Mouse (Mus musculus) v-Abl transformed pro-B cells (cell line): ENCODE data around the gene Ltb4r1.

Experiments used
- in situ Hi-C, 2 experiments: fragments of 400-800 bp; cut with MboI; formaldehyde crosslinking; loops; one replicate each; pipeline ENCODE4 v1.15.1; 2025; ENCODE audit not compliant: unreplicated experiment in 2 of 2

Ltb4r1 gene

DNA sequence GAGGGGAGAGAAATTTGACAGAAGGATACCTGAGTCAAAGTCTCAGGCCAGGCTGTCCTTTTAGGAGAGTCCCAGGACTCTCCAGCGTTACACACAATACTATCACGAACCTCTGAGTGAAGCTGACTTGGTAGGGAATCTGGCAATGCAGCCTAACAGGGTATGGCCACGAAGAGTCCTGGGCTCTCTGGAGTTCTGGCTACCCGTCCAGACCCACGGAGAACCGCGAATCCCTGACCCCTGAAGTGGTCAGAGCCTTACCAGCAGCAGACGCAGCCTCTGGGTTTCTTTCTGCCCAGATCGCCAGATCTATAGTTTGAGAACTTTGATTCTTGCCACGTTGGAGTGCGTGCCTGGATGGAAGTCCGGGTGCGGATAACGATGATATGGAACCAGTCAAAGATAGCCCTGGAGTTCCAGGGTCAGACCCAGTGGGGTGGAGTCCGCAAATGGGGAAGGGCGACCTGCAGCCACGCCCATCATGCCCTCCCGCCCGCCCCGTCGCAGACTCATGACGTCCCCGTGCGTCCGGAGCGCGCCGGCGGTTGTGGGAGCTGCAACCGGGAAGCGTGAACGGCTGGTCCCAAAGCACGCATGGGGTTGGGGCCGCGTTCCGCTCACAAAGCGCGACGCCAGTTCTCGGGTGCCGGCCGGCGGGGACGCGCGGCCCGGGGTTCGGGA is 20.4 kb upstream of the Ltb4r1 start, which contains the start of the genes Dhrs1 and Nop9:
Dhrs1 (minus strand) TSS at position 511 of the 681 bp plus-strand sequence.
Nop9 (plus strand) TSS at position 514 of the 681 bp plus-strand sequence.
- in situ Hi-C loops, result no loop called here

GRCm38 (mm10) chr14:55745861-55746237 is 19.9 kb upstream of the Ltb4r1 start:
- in situ Hi-C loops, result no loop called here

- in situ Hi-C loops, result no loop called here
Observed at GRCm38 (mm10) chr14:55747051-55747847, 18.5 kb upstream of the Ltb4r1 start.

GRCm38 (mm10) chr14:55757566-55757965 is 8.2 kb upstream of the Ltb4r1 start:
- in situ Hi-C loops, result loop anchor here (10.0 to 25.0 kb wide), 3 partner anchors 263 to 653 kb away; partner anchors contain the start of genes Ap1g2 (in 2 of the 2), Carmil3 (in 1 of the 2) and Jph4 (in 1 of the 2)

DNA sequence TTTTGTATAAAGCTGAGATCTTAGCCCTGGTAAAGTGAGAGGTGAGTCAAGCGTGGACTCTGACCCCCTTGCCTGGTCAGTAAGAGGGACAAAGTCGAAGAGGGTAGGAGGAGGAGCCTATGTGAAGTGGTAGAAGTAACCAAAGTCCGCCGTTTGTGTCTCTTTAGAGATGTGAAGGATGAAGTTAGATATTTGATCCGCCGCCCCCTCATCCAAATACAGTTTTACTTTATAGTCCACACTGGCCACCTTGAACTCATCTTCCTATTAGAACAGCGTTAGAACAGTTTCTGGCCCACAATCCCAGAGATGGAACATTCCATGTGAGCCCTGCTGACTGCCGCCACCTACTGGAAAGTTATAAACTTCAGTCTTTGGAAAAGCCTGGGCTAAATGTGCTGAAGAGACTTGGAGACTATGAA is 7.4 kb upstream of the Ltb4r1 start, which contains the start of gene Cideb:
Cideb (minus strand) TSS at position 96 of the 422 bp plus-strand sequence.
- in situ Hi-C loops, result loop anchor here (10.0 to 25.0 kb wide), 3 partner anchors 264 to 654 kb away; partner anchors contain the start of genes Ap1g2 (in 2 of the 2), Carmil3 (in 1 of the 2) and Jph4 (in 1 of the 2)

DNA sequence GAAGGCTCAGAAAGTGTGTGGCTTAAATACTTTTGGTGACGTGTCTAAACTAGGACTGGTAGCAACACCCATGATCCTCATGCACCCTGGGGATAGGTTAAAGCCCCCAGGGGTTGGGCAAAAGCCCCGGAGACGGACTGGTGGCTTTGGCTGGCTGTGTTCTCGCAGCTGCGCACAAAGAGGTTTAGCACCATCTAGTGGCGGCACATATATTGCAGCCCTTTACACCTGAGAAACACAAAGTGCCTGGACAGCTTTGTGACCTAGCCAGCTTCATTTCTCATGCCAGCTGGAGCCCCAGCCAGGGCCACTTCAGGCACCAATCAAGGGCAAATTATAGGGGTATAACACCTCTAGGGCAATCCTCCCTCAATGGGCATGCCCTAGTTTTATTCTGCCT is 5.6 kb upstream of the Ltb4r1 start:
- in situ Hi-C loops, result loop anchor here in 1 of 2 experiments (25.0 kb wide), 1 partner anchor 648 kb away; the partner anchor contains the start of genes Ap1g2 and Jph4

- in situ Hi-C loops, result loop anchor here in 1 of 2 experiments (25.0 kb wide), 1 partner anchor 649 kb away; the partner anchor contains the start of genes Ap1g2 and Jph4
Observed at GRCm38 (mm10) chr14:55761163-55761562, 4.6 kb upstream of the Ltb4r1 start, which contains the start of gene Ltb4r2. TSS of gene Ltb4r2 (plus strand) at chr14:55761428.

DNA sequence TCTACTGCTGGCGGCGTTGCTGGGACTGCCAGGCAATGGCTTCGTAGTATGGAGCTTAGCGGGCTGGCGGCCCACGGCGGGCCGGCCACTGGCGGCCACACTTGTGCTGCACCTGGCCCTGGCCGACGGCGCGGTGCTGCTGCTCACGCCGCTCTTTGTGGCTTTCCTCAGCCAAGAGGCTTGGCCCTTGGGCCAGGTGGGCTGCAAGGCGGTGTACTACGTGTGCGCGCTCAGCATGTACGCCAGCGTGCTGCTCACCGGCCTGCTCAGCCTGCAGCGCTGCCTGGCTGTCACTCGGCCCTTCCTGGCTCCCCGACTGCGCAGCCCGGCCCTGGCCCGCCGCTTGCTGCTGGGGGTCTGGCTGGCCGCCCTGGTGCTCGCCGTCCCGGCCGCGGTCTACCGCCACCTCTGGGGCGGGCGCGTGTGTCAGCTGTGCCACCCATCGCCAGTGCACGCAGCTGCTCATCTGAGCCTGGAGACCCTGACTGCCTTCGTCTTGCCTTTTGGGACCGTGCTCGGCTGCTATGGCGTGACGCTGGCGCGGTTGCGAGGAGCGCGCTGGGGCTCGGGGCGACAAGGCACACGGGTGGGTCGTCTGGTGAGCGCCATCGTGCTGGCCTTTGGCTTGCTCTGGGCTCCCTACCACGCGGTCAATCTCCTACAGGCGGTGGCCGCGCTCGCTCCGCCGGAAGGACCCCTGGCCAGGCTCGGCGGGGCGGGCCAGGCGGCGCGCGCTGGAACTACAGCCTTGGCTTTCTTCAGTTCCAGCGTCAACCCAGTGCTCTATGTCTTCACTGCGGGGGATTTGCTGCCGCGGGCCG is 3.6 kb upstream of the Ltb4r1 start:
- in situ Hi-C loops, result loop anchor here in 1 of 2 experiments (25.0 kb wide), 1 partner anchor 650 kb away; the partner anchor contains the start of genes Ap1g2 and Jph4

DNA sequence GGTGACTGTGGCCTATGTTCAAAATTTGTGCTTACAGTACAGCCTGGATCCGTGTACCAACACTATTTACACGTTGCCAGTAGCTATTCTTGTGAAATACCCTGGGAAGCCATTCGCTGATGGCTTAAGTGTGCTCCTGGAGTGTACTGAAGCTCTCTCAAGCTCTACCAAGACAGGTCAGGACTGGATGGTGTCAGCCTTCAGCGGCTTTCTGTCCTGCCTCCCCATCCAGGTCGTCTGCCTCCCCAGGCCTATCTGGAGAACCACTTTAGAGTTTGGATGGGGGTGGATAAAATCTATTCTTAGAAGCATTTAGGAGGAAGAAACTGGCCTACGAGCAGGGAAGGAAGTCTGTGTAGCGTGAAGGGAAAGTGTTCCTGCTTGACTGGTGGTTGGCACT is 2.6 kb upstream of the Ltb4r1 start:
- in situ Hi-C loops, result loop anchor here in 1 of 2 experiments (25.0 kb wide), 1 partner anchor 651 kb away; the partner anchor contains the start of genes Ap1g2 and Jph4

DNA sequence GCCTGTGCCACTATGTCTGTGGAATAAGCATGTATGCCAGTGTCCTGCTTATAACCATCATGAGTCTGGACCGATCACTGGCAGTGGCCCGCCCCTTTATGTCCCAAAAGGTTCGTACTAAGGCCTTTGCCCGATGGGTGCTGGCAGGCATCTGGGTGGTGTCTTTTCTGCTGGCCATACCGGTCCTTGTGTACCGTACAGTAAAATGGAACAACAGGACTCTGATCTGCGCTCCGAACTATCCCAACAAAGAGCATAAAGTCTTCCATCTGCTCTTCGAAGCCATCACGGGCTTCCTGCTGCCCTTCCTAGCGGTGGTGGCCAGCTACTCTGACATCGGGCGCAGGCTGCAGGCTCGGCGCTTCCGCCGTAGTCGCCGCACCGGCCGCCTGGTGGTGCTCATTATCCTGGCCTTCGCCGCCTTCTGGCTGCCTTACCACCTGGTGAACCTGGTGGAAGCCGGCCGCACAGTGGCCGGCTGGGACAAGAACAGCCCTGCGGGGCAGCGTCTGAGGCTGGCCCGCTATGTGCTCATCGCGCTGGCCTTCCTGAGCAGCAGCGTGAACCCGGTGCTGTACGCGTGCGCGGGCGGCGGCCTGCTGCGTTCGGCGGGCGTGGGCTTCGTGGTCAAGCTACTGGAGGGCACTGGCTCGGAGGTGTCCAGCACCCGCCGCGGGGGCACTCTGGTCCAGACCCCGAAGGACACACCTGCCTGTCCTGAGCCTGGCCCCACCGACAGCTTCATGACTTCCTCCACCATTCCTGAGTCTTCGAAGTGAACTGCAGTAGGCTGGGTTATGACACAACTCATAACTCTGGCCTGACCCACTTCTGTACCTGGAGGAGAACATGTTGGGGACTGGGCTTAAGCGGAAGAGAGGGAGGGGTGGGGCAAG is 2.0 kb downstream of the Ltb4r1 start:
- in situ Hi-C loops, result loop anchor here in 1 of 2 experiments (25.0 kb wide), 1 partner anchor 655 kb away; the partner anchor contains the start of genes Ap1g2 and Jph4

DNA sequence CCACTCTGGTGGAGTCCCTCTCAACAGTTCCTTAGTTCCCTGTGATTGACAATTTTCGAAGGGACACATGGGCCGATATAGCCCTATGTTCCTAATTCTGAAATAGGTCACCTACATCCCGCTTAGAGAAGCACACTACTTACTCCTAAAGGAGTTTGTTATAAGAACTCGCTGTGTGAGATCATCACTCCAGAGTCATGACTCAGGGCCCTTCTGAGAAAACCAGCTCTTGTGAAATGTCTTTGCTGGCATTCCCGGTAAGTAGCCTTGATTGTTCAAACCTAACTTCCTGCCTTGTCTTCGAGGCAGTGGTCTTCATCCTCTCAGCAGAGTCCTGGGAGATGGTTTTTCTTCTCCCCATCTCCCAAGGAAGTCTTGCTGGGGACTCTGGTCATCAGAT is 2.8 kb downstream of the Ltb4r1 start:
- in situ Hi-C loops, result loop anchor here in 1 of 2 experiments (25.0 kb wide), 1 partner anchor 656 kb away; the partner anchor contains the start of genes Ap1g2 and Jph4

DNA sequence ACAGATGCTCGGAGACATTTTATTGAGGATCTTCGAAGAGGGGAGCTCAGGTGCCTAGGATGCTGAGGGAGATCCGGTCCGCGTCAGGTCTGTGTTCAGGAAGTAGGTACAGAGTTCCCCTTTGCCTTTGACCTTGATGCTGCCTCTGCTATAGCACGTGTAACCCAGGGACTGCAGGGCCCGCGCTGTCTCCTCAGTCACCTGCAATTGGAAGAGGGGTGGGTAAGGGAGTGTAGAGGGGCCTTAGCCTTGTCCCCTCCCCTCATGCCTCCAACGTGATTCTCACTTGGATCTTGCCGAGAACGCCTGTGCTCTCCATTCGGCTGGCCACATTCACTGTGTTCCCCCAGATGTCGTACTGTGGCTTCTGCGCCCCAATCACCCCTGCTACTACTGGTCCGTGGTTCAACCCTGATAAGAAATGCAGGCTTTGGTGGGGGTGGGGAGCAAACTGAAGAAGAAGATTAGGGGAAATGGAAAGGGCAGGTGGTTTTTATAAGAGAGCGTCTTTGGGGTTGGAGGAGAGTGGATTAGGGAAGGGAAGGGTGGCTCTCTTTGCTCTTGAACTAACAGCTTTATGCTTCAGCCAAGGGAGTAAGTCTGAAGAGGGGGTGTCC is 3.4 kb downstream of the Ltb4r1 start:
- in situ Hi-C loops, result loop anchor here in 1 of 2 experiments (25.0 kb wide), 1 partner anchor 657 kb away; the partner anchor contains the start of genes Ap1g2 and Jph4

DNA sequence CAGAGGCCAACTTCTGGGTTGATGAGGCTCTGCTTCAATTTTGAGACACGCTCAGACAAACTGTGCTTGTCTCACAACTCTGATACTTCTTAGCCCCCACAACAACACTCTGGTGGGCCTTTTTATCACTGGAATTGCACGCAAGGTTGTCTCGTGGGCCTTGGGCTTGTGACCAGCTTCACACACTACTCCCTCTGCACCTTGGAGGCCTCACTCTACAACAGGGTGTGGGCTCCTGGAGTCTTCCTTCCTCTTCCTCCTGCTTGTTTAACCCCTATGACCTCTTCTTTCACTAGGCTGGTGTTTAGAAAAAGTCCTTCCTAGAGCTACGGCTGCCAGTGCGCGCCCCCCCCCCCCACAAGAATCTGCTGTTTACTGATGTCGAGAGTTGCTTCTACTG is 10.9 kb downstream of the Ltb4r1 start:
- in situ Hi-C loops, result no loop called here

DNA sequence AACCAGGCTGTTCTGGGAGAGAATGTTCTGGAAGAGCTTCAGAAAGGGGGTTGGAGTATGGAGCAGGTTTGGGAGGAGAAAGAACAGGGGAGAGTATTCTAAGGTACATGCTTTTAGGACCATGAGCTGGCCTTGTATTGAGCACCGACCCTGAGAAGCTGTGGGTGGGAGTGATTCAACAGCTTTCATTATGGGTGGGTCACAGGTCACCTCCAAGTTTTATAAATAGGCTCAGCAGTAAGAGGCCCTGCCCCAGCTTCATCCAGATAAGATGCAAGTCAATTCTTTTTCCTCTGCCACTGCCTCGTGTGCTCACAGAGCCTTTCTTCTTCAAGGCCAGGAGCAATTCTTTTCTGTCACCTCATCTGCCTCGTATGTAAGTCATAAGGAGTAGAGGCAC is 11.4 kb downstream of the Ltb4r1 start:
- in situ Hi-C loops, result no loop called here

- in situ Hi-C loops, result no loop called here
Observed at GRCm38 (mm10) chr14:55777806-55778205, 12.0 kb downstream of the Ltb4r1 start.

DNA sequence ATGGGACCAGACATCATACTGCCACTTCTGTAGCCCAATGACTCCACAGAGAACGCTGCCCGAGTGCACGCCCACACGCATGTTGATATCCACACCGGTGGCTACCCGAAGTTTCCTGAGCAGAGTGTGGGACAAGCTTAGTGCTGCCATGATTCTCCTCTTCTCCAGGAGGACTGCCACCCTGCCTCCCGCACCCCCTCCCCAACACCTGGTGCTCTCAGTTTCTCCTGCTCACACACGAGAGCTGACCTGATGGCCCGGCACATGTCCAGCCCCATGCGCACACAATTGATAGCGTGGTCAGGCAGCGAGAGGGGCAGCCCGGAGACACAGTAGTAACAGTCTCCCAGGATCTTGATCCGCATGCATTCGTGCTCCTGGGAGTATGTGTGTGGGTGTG is 12.9 kb downstream of the Ltb4r1 start:
- in situ Hi-C loops, result no loop called here

DNA sequence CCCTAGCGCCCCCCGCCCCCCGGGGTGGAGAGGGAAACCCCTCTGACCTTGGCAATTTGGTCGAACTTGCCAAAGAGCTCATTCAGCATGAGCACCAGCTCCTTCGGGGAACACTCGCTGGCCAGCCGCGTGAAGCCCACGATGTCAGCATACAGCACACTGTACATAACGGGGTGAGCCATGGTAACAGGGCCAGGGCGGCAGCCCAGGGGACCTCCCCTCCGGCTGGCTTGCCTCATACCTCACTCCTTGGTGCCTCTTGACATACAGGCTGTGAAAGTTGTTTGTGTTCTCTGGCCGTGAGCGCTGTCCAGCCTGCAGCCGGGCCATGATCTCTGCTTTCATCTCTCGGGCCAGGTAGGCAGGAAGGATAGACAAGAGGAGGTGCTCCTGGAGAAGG is 13.9 kb downstream of the Ltb4r1 start:
- in situ Hi-C loops, result loop anchor here in 1 of 2 experiments (10.0 kb wide), 1 partner anchor 85 kb away; no protein-coding TSS in a partner anchor

DNA sequence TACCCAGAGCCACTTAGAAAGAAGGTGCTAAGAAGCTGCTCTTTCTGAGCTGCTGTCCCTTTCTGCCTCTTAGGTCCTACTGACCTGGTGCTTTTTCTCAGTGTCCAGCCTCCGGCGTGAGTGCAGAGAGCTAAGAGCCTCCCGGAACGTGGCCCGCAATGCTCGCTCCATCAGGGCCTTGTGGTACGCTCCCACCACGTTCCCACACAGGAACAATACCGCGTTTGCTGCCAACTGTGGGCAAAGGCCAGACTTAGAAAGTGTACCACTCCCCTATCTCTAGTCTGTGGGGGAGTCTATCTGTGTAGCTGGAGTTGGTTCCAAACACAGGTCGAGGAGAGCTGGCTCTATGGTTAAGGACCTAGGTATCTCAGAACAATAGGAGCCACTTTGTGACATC is 15.0 kb downstream of the Ltb4r1 start:
- in situ Hi-C loops, result loop anchor here in 1 of 2 experiments (10.0 kb wide), 1 partner anchor 84 kb away; no protein-coding TSS in a partner anchor
